Mouse (Mus musculus): ENCODE data around the gene Lrmda.

DNA sequence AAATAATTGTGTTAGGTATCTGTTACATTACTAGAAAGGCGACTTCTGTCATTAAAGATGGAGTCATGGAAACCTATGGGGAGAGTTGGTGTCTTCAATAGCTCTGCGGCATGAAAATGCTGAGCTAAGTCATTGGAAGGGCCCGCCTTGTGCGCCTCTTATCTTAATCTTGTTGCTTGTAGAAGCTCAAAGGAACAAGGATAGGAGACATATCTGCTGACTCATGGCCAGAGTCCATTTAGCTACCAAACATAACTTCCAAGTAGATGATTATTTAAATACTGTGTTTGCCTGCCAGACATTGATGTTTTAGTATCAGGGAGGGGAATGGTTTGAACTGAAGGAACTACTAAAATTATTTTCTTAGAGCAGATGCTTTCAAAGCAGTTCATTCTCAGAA lies 821.6 kb downstream of the Lrmda start:
- TF ChIP-seq POLR2A (IDR thresholded peaks at IDR 0.05; ENCODE audit: low read depth, low read length) = no peak
- no peak for TF ChIP-seq CTCF (IDR thresholded peaks at IDR 0.05; ENCODE audit: borderline replicate concordance, insufficient read depth, low read length)
